Mouse (Mus musculus) R1 (cell line): Measurements from ENCODE around the gene Mfsd2a.

Source experiments
- DNase-seq: peaks from one replicate; pipeline ENCODE4 v3.0.0-alpha.2; 2018; ENCODE audit warnings: low read depth, low spot score

The Mfsd2a gene

GRCm38 (mm10) chr4:122935466-122936099 lies 25.4 kb downstream of the Mfsd2a start:
- DNase-seq = no peak

- no peak for DNase-seq
Measured at GRCm38 (mm10) chr4:122933857-122934256, 27.1 kb downstream of the Mfsd2a start.

- no peak for DNase-seq
Measured at GRCm38 (mm10) chr4:122933051-122933591, 27.9 kb downstream of the Mfsd2a start.

DNA sequence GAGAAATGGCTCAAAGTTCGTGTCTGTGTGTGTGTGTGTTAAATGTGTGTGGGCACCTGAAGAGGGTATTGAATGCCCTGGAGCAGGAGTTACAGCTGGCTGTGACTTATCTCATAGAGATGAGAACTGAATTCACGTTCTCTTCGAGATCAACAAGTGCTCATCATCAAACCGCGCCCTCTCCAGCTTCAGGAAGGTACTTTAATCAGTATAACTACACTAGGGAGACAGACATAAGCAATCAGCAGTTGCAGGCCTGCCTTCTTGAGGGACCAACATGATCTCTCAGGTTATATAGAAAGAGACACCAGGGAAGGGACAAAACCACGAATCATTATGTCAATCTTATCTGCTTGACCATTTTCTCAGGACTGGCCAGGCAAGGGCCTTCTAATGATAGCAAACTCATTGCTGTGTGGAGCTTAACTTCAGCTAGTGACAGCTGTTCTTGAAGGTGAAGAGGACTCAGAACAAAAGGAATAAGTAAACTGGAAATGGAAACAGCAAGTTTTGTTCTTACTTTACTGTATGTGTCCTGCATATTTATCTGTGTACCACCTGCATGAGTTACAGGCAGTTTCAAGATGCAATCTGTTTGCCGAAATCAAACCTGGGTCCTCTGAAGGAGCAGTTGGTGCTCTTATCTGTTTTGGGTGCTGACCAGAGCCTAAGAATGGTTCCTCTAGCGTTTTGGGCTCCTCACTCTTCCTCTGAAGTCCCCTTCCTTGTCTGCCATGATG lies 28.6 kb downstream of the Mfsd2a start:
- DNase-seq = no peak

DNA sequence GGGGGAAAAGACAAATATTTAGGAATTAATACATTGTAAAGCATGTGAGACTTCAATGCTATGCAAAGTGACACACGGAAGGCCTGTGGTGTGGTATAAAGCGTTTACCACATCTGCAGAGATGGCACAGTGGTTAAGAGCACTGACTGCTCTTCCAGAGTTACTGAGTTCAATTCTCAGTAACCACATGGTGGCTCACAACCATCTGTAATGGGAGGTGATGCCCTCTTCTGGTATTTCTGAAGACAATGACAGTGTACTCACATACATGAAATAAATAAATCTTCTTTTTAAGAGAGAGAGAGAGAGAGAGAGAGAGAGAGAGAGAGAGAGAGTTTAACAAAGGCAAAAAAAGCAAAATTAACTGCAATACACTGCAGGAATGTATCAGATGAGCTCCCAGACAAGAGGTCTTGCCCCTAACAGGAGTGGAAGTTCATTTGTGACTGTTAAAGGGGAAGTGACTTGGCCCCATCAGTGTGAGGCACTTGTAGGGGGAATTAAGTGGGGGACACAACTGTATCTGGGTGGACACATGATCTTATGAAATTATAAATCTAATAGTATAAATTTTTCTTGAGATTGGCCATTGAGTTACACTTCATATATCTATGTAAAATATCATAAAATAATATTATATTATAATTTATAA lies 29.9 kb downstream of the Mfsd2a start:
- no peak for DNase-seq

DNA sequence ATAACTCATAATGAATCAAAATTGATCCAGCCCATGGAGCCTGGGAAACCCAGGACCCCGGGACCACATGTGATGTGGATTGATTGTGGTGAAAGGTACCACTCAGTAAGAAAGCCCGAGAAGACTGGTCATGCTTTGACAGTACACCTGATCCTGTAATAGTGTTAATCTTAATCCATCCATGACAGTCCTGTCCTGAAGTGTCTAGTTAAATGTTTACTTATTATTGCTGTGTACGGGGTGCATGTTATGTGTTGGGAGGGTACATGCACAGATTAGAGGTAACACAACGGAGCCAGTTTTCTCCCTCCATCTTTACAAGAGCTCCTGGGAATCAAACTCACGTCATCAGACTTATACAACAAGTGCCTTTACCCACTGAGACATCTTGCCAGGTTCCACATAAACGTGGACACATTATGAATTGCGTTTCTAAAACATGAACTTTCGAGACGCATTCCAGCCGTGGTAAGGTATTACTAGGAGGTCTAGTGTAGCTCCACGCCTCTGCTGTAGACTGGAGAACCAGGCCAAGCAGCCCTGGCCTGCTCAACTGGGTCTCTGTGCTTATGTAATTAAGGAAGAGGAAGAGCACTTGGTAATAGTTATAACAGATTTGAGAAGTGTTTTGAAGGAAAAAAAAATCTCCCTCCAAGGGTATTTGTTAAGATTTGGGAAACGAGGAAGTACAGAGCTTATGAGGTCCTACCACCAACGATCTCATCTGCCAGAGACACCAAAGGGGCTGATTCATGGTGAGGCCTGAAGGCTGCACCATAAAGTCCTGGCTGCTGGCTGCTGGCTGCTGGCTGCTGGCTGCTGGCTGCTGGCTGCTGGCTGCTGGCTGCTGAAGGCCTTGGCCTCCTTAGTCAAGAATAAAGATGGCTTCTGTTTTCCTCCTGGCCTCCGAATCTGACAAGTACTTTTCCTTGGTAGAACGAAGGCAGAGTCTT lies 37.3 kb downstream of the Mfsd2a start:
- no peak for DNase-seq

GRCm38 (mm10) chr4:122922841-122923240 lies 38.1 kb downstream of the Mfsd2a start:
- DNase-seq = no peak

- no peak for DNase-seq
Measured at GRCm38 (mm10) chr4:122915985-122916384, 45.0 kb downstream of the Mfsd2a start.

DNA sequence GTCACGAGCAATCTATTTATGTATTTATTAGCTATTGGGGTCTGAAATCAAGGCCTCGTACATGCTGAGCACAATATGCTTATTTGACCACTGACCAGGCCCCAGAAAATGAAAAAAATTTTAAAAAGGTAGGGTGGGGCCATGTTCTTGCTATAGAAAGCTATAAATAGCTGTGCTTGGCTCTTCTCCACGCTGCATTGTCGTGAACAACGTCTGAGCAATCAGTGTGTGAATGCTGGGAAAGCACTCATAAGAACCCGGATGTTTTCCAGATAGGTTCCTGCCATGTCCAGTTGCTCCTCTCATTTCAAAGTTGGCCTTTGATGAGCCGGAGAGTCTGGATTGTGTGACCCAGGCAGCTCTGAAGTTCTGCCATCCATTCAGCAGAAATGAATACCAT lies 46.8 kb downstream of the Mfsd2a start:
- DNase-seq = no peak

DNA sequence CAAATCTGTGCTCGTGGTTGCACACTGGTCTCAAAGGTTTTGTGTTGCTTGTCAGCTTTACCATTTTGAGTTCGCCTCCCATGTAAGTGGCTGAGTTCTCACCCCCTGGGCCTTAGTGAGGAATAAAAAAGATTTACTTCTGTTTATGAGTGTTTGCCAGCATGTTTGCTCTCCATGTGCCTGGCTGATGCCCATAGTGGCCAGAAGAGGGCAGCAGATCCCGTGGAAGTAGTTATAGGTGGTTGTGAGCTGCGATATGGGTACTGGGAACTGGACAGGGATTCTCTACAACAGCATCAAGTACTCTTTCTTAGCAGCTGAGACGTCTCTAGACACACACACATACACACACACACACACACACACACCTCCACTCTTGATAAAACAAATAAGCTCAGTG lies 48.4 kb downstream of the Mfsd2a start:
- DNase-seq = peak; percentile 57

DNA sequence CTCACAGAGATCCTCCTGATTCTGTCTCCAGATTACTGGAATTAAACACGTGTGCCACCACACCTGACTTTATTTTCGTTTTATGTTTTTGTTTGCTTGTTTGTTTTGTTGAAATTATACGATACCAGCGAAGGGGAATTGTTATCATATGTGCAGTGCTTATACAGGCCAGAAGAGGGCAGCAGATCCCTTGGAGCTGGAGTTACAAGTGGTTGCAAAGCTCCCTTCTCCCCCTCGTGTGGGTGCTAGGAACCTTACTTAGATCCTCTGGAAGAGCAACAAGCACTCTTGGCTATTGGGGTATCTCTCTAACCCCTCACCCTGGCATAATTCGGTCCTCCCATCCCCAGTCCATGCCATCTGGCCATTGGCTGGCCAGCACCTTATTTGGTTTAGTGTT lies 50.4 kb downstream of the Mfsd2a start:
- peak; percentile 83 for DNase-seq

DNA sequence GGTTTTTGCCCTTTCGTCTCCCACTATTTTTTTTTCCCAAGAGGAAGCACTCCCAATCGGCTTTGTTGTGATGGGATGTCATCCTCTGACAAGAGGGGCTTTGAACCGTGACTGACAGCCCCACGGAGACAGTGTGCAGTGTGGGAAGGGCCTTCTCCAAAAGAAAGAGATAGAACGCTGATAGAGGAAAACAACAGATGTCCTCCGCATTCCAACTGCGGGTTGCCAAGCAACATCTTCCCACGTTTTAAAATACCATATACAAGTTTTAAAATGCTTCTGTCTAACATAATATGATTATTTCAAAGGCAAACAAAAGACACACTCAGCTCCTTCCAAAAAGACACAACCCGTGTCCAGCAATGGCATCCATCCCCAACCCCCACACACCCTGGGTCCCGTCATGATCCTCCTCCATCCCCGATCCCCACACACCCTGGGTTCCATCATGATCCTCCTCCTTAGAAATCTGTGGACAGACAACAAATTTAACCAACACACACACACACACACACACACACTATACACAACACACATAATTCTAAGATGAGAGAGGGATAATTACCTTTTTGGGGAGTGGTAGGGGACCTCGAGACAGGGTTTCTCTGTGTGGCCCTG lies 51.3 kb downstream of the Mfsd2a start:
- DNase-seq = no peak

GRCm38 (mm10) chr4:122905359-122905758 lies 55.6 kb downstream of the Mfsd2a start:
- no peak for DNase-seq

- no peak for DNase-seq
Measured at GRCm38 (mm10) chr4:122903709-122904108, 57.3 kb downstream of the Mfsd2a start.

DNA sequence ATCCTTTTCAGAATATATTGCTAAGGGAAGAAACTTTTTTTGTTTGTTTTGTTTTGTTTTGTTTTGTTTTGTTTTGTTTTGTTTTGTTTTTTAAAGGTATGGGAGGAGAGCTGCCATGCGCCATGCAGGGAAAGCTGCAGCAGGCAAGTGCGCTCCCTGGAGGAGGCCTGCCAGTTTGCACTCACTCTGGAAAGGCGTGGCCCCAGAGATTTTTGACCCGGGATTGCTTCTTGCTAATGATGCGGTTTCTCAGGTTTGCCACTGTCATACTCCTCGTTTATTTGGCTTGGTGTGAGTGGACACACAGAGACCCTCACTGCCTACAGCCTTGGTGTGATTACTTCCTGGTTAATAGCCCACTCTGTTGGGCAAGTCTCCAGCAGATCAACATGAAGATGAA lies 58.8 kb downstream of the Mfsd2a start:
- peak; percentile 54 for DNase-seq

DNA sequence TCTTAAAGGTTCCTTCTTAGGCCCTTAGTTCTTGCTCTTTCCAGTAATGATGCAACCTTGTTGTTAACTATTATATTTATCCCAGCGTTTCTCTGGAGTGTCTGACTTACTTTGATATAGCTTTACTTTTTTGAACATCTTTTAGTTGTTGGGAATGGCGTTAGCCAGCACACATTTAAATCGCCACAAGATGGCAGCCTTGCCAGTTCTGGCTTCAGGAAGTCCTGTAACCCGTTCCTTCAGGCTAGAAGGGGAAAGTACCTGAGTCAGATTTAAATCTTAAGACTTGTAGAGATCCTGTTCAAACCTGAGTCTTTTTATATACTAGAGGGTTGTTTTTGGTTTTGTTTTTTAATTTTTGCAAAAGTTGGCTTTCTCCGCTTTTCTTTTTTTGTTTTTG lies 62.7 kb downstream of the Mfsd2a start:
- peak; percentile 88 for DNase-seq

GRCm38 (mm10) chr4:122897750-122898149 lies 63.2 kb downstream of the Mfsd2a start:
- DNase-seq = no peak
